Mouse (Mus musculus) spleen, adult 18-20 months (tissue): Measurements from ENCODE around the gene Son.

Source experiments
- DNase-seq, 2 experiments: peaks; one replicate each; pipeline ENCODE4 v3.0.0; 2022; ENCODE audit warnings: mixed read lengths in 2 of 2

Gene Son

GRCm38 (mm10) chr16:91647461-91648219, at the start of gene Son:
TSS of gene Son (plus strand) at chr16:91647506.
- DNase-seq: peak; percentile 85 to 93

GRCm38 (mm10) chr16:91597672-91598010, 49.7 kb upstream of the Son start, which contains the start of gene Tmem50b:
TSS of gene Tmem50b (minus strand) at chr16:91597800.
- peak; percentile 99 to 100 for DNase-seq

- no peak for DNase-seq
These were observed 48.1 kb upstream of the Son start for GRCm38 (mm10) chr16:91599242-91599641.

- DNase-seq: no peak
These were observed 46.2 kb upstream of the Son start for GRCm38 (mm10) chr16:91601081-91601480.

GRCm38 (mm10) chr16:91601693-91602092, 45.6 kb upstream of the Son start:
- DNase-seq: no peak

- no peak for DNase-seq
These were observed 42.1 kb upstream of the Son start for GRCm38 (mm10) chr16:91605156-91605555.

GRCm38 (mm10) chr16:91606958-91607357, 40.3 kb upstream of the Son start:
- no peak for DNase-seq

- DNase-seq: no peak
These were observed 37.6 kb upstream of the Son start for GRCm38 (mm10) chr16:91609501-91610245.

GRCm38 (mm10) chr16:91611248-91611647, 36.1 kb upstream of the Son start:
- no peak for DNase-seq

GRCm38 (mm10) chr16:91612525-91612924, 34.8 kb upstream of the Son start:
- DNase-seq: no peak

GRCm38 (mm10) chr16:91614552-91614951, 32.8 kb upstream of the Son start:
- DNase-seq: no peak

GRCm38 (mm10) chr16:91618511-91619501, 28.5 kb upstream of the Son start, which contains the start of gene Dnajc28:
TSS of gene Dnajc28 (minus strand) at chr16:91619026.
- DNase-seq: peak; percentile 69 to 78

- no peak for DNase-seq
These were observed 27.1 kb upstream of the Son start for GRCm38 (mm10) chr16:91620185-91620584.

- DNase-seq: no peak
These were observed 26.3 kb upstream of the Son start for GRCm38 (mm10) chr16:91620991-91621390.

GRCm38 (mm10) chr16:91623074-91623473, 24.2 kb upstream of the Son start:
- DNase-seq: no peak

- DNase-seq: no peak
These were observed 19.5 kb upstream of the Son start for GRCm38 (mm10) chr16:91627831-91628230.

- DNase-seq: no peak
These were observed 18.6 kb upstream of the Son start for GRCm38 (mm10) chr16:91628673-91629072.

- DNase-seq: no peak
These were observed 17.6 kb upstream of the Son start for GRCm38 (mm10) chr16:91629749-91630148.

- DNase-seq: no peak
These were observed 16.7 kb upstream of the Son start for GRCm38 (mm10) chr16:91630584-91630983.

GRCm38 (mm10) chr16:91632439-91632838, 14.9 kb upstream of the Son start:
- no peak for DNase-seq

- no peak for DNase-seq
These were observed 14.4 kb upstream of the Son start for GRCm38 (mm10) chr16:91632940-91633339.

GRCm38 (mm10) chr16:91633641-91634040, 13.7 kb upstream of the Son start:
- no peak for DNase-seq

- DNase-seq: no peak
These were observed 8.1 kb upstream of the Son start for GRCm38 (mm10) chr16:91639161-91639560.
